Mouse (Mus musculus) gastrocnemius, adult 2 months (tissue): ENCODE results near the gene Slc12a8. TPM values are rescaled to one million over a fixed set of nuclear protein-coding genes. Genes with fewer than 3 reads are reported as not detected.

Experiments used
- DNase-seq: peaks from one replicate; pipeline ENCODE4 v3.0.0; 2022
- H3K27ac ChIP-seq: fragments of 200-600 bp; 2 replicates; pipeline ENCODE4 v1.8.1; 2022; ENCODE audit warnings: mild to moderate bottlenecking
- H3K4me3 ChIP-seq: fragments of 200-600 bp; 2 replicates; pipeline ENCODE4 v1.8.1; 2022; ENCODE audit warnings: mild to moderate bottlenecking, moderate library complexity
- CTCF ChIP-seq: fragments of 200-600 bp; IDR thresholded peaks from 2 replicates; pipeline ENCODE4 v1.8.1; 2022; ENCODE audit warnings: antibody characterized with exemption, mild to moderate bottlenecking, moderate library complexity
- intact Hi-C: fragments of 180-260 bp; cut with DNase I; formaldehyde crosslinking; loops from one replicate; pipeline ENCODE4 v1.15.1; 2025
- total RNA-seq, 2 experiments: library from RNA; stranded (reverse); gene quantifications; 2 replicates each; pipeline ENCODE4 v1.2.3; 2021

The Slc12a8 gene
- total RNA-seq, 2 experiments from 2014 or later: 0.15 to 0.47 TPM

DNA sequence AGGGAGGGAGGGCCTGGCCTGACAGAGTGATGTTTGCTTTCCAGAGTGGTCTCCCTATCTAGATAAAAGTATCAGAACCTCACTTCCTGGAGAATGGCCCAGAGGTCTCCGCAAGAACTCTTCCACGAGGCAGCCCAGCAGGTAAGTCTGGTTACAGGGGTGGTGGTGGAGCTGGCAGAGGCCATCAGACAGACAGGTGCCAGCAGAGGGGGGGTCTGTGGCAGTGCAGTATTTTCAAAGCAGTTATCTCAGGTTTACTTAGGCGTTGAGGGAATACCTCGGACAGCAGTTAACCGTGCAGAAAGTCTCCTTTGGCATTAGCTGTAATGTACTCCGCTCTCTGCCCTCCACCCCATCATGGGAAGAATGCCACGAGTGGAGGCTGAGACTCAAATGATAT lies 1.1 kb downstream of the Slc12a8 start:
- H3K4me3 ChIP-seq: no peak overlapping the region
- H3K27ac ChIP-seq: no peak overlapping the region
- TF ChIP-seq CTCF: no peak
- intact Hi-C loops: no loop called here
- no peak for DNase-seq

DNA sequence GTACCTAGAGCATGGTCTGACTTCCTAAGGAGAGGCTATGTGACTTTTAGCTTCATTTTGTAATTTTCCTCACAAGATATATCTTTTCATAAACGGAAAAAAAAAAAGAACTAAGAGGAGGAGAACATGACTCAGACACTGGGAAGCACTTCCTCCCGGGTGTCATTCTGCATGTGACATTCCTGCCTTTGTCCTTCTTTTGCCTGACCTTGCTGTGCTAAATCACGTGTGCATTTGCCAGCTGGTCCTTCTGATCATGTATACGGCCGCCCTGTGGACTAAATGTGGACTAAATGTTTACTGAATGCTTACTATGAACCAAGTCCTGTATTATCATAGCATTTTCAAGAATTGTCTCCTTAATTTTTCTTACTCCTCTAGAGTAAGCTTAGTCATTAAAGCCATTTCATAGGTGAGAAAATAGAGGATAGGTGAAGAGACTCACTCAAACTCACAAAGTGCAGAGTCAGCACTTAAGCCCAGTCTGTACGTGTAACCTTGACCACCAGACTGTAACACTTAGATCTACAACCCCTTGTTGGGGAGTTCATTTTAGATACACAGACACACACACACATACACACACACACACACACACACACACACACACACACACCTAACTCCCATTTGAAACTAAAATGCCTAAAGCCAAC lies 2.9 kb downstream of the Slc12a8 start:
- Histone ChIP-seq H3K4me3 (no peak overlapping the region), H3K27ac (no peak overlapping the region)
- no peak for DNase-seq
- TF ChIP-seq CTCF: no peak
- intact Hi-C loops: no loop called here

DNA sequence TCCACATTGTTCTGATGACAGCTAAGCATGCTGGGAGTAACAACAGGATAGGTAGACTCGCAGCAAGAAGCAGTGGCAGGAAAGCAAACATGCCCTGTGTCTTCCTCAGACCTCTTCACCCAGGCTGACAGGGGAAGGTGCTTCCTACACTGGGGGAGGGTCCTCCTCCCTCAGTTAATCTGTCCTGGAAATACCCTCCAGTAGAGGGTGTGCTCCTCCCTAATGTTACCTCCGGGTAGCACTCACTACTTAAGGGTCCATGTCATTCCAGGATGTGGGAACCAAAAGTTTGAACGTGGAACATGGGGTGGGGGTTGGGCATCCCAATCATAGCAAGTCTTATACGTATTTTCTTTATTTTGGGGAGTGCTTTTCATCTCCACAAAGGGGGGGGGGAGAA lies 5.4 kb downstream of the Slc12a8 start:
- intact Hi-C loops: no loop called here
- no peak for DNase-seq
- TF ChIP-seq CTCF: no peak
- no peak overlapping the region for H3K27ac ChIP-seq
- H3K4me3 ChIP-seq: no peak overlapping the region

DNA sequence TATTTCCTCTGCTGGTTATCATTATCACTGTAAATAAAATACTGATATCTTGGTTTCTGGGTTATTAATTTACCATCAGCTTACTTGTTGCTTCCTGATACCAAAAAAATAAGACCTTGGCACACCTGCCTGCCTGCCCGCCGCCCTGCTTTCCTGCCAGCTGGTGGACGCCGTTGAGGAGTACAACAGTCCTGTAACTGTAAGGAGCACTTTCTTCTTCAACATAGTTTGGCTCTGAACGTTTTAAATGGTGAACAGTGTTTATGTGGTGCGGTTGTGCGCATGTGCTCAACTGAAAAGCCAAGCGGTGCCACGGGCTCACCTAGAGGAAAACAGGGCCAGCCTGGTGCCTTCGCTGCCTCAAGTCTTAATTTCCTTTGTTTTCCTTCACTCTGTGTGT lies 6.4 kb downstream of the Slc12a8 start:
- Histone ChIP-seq H3K4me3 (no peak overlapping the region), H3K27ac (no peak overlapping the region)
- DNase-seq: no peak
- no peak for TF ChIP-seq CTCF
- intact Hi-C loops: no loop called here

DNA sequence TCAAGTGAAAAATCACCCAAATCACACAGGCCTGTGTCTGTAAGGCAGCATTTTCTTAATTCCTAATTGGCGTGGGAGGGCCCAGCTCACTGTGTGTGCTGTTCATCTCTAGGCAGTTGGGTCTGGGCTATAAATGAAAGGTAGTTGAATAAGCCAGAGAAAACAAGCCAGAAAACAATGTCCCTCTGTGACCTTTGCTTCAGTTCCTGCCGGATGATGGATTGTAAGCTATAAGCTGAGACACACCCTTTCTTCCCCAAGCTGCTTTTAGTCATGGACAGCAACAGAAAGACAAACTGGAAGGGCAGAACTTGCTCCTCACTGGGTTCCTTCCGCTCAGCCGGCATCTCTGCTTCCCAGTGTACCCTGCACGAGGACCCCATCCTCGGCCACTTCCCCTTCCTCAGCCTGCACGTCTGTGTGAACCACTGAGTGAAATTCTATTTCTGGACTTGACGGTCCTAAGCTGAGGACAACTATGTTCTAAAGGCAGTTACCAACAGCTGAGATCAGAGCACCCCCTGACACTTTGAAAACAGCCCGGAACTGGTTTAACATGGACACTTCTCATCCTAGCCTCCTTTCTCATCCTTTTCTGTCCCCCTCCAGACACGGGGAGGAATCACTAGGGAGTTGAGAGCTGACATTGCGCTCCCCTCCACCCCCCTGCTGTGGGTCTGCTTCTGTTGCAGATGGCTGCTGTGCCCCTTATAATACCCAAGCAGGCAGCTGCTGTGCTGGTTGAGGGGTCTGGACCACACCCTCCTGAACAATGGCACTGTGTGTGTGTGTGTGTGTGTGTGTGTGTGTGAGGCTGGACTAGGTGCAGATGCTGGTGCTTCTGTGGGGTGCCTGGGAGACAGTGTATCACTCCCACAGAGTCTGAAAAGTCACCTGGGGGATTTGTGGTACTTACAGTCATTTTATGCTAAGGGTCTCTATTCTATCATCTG lies 12.7 kb downstream of the Slc12a8 start:
- Histone ChIP-seq H3K4me3 (no peak overlapping the region), H3K27ac (no peak overlapping the region)
- intact Hi-C loops: no loop called here
- TF ChIP-seq CTCF: no peak
- no peak for DNase-seq

DNA sequence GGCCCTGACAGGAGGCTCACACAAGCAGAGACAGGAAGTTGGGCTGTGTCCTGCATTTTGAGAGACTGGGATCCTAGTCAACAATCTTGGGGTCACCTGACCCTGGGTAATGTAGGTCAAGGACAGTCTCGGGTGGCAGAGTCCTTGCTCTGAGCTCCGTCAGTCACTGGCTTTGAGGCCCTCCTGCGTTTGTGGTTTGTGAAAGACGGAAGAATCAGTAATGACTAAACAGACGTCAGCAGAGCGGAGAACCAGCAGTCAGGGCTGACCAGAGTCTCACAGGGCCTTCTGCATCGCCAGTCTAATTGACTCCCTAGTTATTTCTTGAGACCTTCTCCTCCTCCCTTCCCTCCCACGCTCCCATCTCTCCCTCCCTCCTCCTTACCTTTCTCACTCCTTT lies 14.1 kb downstream of the Slc12a8 start:
- intact Hi-C loops: no loop called here
- no peak overlapping the region for H3K27ac ChIP-seq
- DNase-seq: no peak
- TF ChIP-seq CTCF: no peak
- H3K4me3 ChIP-seq: no peak overlapping the region

DNA sequence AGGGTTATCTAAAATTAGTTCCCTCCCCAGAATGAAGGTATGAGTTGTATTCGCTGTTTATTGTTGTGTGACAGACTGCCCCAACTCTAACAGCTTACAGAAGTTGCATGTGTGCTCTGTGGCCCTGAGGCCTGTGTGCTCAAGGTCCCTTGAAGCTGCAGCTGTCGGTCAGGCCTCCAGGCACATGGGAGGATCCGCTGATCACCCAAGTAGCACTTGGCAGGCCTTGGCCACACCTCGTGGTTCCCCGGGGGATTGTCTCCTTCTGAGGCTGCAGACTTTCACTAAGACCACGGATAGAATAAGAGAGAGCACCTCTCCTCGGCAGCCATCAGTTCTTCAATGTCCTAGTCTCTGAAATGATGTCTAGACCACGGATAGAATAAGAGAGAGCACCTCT lies 19.3 kb downstream of the Slc12a8 start:
- DNase-seq: no peak
- H3K27ac ChIP-seq: no peak overlapping the region
- TF ChIP-seq CTCF: no peak
- H3K4me3 ChIP-seq: no peak overlapping the region
- intact Hi-C loops: no loop called here

DNA sequence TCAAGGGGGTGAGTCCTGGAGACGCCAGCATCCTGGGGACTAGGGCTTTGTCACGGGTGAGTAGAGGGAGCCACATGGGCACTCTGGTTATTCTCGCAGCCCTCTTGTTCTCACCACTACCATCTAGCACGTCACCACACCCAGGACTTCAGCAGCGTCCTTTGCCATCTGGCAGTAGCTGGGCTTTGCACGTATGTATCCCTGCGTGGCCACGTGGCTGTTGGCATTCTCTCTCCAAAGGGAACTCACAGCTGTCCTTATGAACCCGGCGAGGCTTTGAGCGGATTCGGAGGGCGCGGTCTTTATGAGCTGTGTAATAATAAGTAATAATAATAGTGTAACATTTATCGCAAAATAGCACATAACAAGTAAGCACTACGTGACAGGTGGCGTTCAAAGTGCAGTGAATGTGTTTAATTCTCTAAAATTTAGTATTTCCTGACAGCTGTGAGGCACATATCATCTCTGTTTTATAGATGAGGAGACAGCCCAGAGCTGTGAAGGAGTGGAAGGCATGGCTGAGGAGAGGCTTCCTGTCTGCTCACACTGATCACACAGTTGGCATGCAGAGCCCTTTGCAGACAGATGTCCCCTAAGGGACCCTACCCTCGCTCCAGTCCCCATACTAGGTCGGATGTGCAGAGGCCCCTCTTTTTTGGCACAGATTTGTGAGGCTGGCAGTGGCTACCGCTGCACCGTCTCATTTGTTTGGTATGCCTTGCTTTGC lies 20.5 kb downstream of the Slc12a8 start:
- no peak for TF ChIP-seq CTCF
- Histone ChIP-seq H3K4me3 (no peak overlapping the region), H3K27ac (no peak overlapping the region)
- DNase-seq: no peak
- intact Hi-C loops: no loop called here

DNA sequence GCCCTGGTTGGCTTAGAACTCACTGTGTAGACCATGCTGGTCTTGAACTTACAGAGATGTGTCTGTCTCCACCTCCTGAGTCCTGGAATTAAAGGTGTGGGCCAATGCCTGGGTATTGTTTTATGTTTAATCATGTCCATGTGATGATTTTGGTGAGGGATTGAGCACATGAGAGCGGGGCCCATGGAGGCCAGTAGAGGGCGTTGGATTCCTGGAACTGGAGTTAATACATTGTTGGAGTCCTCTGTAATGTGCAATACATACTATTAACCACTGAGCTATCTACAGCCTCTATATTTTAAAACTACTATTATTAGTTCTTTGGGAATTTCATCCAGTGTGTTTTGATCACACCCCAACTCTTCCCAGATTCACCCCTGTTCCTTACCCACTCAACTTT lies 27.2 kb downstream of the Slc12a8 start:
- no peak for DNase-seq
- Histone ChIP-seq H3K4me3 (no peak overlapping the region), H3K27ac (no peak overlapping the region)
- no peak for TF ChIP-seq CTCF
- intact Hi-C loops: no loop called here

DNA sequence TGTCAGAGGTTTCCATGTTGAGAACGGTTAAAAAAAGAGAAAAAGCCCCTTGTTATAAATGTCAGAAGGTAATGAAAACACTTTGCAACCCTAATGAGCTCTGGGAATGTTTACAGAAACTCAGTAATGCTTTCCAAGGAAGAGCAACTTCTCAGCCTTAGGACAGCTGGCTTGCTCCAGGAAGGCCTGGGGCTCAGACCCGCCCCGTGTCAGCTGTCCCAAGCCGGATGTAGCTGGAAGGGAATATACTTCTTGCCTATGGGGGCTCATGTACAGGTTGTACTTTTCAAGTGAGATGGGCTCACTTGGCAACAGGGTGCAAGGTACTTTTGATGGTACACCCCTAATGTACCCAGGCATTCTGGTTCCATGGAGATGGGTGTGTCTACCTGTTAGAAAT lies 28.4 kb downstream of the Slc12a8 start:
- Histone ChIP-seq H3K4me3 (no peak overlapping the region), H3K27ac (no peak overlapping the region)
- intact Hi-C loops: no loop called here
- no peak for TF ChIP-seq CTCF
- no peak for DNase-seq

DNA sequence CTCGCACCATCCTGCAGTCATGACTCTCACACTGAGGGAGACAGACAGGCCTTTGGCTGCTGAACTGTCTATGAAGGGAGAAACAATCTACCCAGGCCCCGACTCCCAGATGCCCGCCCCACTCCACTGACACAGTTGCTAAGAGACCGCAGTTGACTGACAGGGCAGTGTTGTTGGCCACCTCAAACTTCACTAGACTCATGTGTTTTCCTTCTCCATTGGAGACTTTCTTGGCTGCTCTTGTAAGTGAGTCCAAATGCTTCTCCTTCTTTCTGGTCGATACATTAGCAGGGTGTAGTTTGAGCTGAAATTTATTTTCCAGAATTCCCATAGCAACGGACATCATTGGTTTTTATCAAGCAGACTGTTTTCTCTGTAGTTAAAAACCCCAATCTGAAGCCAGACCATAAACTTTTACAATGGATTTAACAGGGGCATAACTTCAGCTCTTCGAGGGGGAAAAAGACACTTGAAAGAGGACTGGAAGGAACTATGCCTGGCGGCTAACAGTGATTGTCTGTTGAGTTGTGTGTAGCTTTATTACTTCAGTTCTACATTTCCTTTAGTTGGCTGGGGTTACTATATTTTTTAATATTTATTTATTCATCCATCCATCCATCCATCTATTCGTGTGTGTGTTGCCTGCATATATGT lies 36.7 kb downstream of the Slc12a8 start:
- no peak overlapping the region for H3K27ac ChIP-seq
- no peak for TF ChIP-seq CTCF
- intact Hi-C loops: no loop called here
- no peak overlapping the region for H3K4me3 ChIP-seq
- peak; percentile 30 for DNase-seq

DNA sequence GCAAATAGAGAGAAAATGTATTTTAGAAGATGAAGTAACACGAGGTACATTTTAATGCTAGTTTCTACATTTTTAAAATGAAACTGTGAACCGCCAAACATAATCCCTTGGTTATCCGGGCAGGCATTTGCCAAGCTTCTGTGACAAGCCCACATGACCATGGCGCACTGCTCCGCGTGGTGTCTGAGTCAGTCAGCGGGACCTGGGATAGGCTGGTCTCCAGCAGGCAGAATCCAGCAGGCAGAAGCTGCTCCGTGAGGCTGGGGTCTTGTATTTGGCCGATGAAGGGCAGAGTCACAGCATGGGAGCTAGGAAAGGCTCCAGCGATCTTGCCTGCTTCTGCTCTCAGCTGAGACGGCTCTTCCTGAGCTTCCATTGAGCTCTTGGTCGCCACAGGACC lies 41.0 kb downstream of the Slc12a8 start:
- DNase-seq: no peak
- no peak for TF ChIP-seq CTCF
- intact Hi-C loops: loop anchor here (2.0 kb wide), 1 partner anchor 239 kb away; no protein-coding TSS in a partner anchor
- Histone ChIP-seq H3K4me3 (no peak overlapping the region), H3K27ac (no peak overlapping the region)

DNA sequence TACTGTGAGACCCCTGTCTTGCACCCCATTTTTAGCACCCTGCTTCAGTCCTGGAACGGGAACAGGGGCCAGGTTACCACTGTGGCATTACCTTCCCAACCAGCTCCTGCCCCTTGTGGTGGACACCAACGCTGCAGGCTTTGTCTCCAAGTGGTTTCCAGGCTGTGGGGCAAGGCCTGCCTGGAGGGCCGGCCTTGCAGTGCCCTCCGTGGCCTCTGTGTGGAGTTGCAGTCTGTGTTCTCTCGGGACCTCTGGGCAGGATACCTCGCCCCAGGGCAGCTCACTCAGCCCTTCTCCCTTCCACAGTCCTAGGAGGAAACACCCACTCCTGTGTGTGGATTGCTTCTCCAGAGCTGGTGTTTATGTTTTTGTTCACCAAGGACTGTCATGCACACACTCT lies 43.2 kb downstream of the Slc12a8 start:
- intact Hi-C loops: loop anchor here (2.0 kb wide), 2 partner anchors 125 to 179 kb away; partner anchors contain the start of gene Heg1
- H3K27ac ChIP-seq: peak overlapping the region; percentile 77
- H3K4me3 ChIP-seq: peak overlapping the region; percentile 47
- peak; percentile 91 for DNase-seq
- TF ChIP-seq CTCF: 0 out of 2 replicates have a peak, but pooled peaks have one; percentile 99
